Mouse (Mus musculus): Measurements from ENCODE around the gene En1. TPM values are rescaled to one million over a fixed set of nuclear protein-coding genes. Genes with fewer than 3 reads are reported as not detected.

The En1 gene
- polyA plus RNA-seq, 1 experiment from 2014 or later, result not detected

DNA sequence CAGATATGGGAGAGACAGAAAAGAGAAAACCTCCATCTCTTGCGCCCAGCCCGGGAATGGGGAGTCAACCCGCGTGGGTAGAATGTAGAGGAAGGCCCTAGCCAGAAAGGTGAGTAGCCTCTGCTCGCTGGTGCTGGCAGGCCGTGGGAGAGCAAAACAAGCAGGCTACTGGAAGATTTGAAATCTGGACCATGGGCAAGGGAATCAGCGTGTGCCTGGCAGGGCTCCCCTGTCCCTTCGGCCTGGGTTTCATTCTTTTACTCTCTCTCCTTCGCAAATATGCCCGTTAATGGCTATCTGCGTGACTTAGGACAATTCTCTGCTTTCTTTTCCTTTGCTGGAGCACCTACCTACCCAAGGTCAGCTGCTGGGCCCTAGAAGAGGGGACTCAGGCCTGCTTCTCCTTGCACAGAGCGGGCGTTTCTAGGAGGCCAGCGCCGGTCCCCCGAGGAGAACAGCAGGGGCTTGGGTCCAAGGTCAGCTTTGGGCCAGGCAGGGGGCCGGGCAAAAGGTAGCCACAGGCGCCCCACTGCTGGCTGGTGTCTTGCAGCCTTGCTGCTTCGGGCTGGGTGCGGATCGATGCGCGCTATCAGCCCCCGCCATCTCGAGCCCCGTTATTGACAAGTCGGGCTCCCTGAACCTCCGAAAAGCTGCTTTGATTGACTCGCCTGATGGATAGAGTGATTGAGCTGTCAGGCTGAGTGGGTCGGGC is 2.4 kb downstream of the En1 start:
- Histone ChIP-seq H3K4me1 (ENCODE audit: control insufficient read depth, low read depth, low read length) (no peaks in the 10 kb centered on the region; the same call in 1 of the 2 replicates), H3K4me2 (ENCODE audit: low read depth, low read length) (no peak overlapping the region), H3K9me3 (replicated peaks; ENCODE audit: control insufficient read depth, low read length) (no peaks in the 10 kb centered on the region), H3K9ac (ENCODE audit: low read depth, low read length) (no peak overlapping the region), H3K27ac (ENCODE audit: low read length) (no peak overlapping the region), H3K36me3 (ENCODE audit: control insufficient read depth, insufficient read depth) (no peaks in the 10 kb centered on the region), H3K4me3 (ENCODE audit: low read depth, low read length) (no peak overlapping the region), H3K27me3 (ENCODE audit: control insufficient read depth, insufficient read depth, low read depth, low read length) (peaks cover 98% of the 10 kb centered on the region)
- no peak for ATAC-seq (ENCODE audit: low read depth)
- WGBS (ENCODE audit: insufficient replicate concordance), result 4% methylated on average over 30 of the region's 30 CpGs

DNA sequence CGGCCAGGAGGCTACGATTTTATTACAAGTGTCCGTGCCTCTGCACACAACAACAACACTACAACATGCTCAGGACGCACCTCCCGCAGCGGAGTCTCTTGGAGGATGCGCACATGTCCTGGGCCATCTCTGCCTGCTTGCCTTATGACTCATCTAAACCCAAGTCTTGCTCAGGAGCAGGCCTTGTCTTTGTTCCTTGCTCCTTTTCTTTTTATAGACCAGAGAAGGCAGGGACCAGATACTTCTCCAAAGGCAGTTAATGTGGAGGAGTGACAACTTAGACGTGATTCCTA is 2.9 kb downstream of the En1 start:
- WGBS (ENCODE audit: insufficient replicate concordance), result 3% methylated on average over 8 of the region's 8 CpGs
- no peak for ATAC-seq (ENCODE audit: low read depth)
- Histone ChIP-seq H3K9me3 (replicated peaks; ENCODE audit: control insufficient read depth, low read length) (no peaks in the 10 kb centered on the region), H3K4me3 (ENCODE audit: low read depth, low read length) (no peak overlapping the region), H3K27me3 (ENCODE audit: control insufficient read depth, insufficient read depth, low read depth, low read length) (peaks cover 98% of the 10 kb centered on the region), H3K9ac (ENCODE audit: low read depth, low read length) (no peak overlapping the region), H3K36me3 (ENCODE audit: control insufficient read depth, insufficient read depth) (no peaks in the 10 kb centered on the region), H3K4me2 (ENCODE audit: low read depth, low read length) (no peak overlapping the region), H3K4me1 (ENCODE audit: control insufficient read depth, low read depth, low read length) (no peaks in the 10 kb centered on the region; the same call in 1 of the 2 replicates), H3K27ac (ENCODE audit: low read length) (no peak overlapping the region)

DNA sequence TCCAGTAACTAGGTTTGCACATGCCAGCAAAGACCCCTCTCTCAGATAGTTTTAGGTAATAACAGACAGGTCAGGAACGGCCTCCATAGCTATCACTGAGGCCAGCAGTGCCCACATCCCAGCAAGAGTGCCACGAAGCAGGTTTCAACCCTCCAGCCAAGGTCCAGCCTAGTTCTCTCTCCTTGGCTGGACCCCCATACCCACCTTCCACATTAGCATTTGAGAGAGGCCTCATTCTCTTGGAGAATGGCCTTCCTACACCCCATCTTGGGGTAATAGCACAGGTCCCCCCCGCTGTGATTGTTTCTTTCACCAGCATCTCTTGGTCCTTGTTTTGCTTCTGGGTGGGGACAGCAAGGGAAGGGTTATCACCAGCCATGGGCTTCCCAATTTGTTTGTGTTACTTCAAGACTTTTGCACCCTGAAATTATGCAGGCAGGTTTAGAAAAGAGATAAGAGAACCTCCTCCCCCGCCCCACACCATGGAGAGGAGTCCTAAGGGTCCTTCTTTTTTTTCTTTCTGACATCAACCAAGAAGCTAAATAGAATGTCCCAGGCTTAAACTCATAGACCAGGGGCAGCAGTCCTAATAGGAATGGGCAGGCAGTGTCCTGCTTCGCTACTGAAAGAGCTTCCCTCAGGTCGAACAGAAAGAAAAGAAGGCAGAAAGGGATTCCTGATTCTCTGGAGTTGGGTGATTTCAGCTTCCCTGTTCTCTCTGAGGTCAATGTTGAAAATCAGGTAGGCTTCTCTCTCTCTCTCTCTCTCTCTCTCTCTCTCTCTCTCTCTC is 3.5 kb downstream of the En1 start:
- H3K9ac ChIP-seq (ENCODE audit: low read depth, low read length), result no peak overlapping the region
- no peak overlapping the region for H3K4me3 ChIP-seq (ENCODE audit: low read depth, low read length)
- no peaks in the 10 kb centered on the region for H3K36me3 ChIP-seq (ENCODE audit: control insufficient read depth, insufficient read depth)
- no peak for ATAC-seq (ENCODE audit: low read depth)
- no peaks in the 10 kb centered on the region for H3K9me3 ChIP-seq (replicated peaks; ENCODE audit: control insufficient read depth, low read length)
- H3K4me1 ChIP-seq (ENCODE audit: control insufficient read depth, low read depth, low read length), result no peaks in the 10 kb centered on the region; the same call in 1 of the 2 replicates
- H3K27ac ChIP-seq (ENCODE audit: low read length), result no peak overlapping the region
- WGBS (ENCODE audit: insufficient replicate concordance), result 2% methylated on average over 6 of the region's 6 CpGs
- H3K4me2 ChIP-seq (ENCODE audit: low read depth, low read length), result no peak overlapping the region
- H3K27me3 ChIP-seq (ENCODE audit: control insufficient read depth, insufficient read depth, low read depth, low read length), result peaks cover 97% of the 10 kb centered on the region

DNA sequence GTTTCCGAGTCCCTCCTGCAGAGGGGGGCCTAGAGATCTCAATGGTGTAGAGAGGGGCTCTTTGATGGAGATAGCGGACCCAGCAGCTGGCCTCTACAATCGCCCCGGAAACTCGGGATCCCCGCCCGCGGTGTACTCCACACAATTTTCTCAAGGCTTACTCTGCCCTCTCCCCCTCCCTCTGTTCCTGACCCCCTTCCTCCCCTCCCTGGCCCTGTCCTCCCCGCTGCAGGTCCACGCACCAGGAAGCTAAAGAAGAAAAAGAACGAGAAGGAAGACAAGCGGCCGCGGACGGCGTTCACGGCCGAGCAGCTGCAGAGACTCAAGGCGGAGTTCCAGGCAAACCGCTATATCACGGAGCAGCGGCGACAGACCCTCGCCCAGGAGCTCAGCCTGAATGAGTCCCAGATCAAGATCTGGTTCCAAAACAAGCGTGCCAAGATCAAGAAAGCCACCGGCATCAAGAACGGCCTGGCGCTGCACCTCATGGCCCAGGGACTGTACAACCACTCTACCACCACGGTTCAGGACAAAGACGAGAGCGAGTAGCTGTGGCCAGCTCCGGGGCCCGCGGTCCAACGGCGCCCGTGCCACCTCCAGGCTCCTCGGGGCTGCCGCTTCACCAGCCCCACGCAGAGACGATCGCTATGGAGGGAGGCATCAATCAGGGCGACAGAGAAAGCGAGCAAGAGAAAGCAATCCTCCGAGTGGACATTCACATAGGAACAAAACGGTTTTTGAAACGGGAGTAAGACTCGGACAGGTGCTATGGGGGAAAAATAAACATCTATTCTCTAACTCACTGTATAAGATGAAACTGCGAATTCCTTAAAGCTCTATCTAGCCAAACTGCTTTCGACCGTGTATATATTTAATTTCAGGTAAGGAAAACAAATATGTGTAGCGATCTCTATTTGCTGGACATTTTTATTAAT is 4.7 kb downstream of the En1 start:
- peaks cover 97% of the 10 kb centered on the region for H3K27me3 ChIP-seq (ENCODE audit: control insufficient read depth, insufficient read depth, low read depth, low read length)
- ATAC-seq (ENCODE audit: low read depth), result no peak
- H3K36me3 ChIP-seq (ENCODE audit: control insufficient read depth, insufficient read depth), result no peaks in the 10 kb centered on the region
- no peaks in the 10 kb centered on the region; the same call in 1 of the 2 replicates for H3K4me1 ChIP-seq (ENCODE audit: control insufficient read depth, low read depth, low read length)
- H3K9me3 ChIP-seq (replicated peaks; ENCODE audit: control insufficient read depth, low read length), result no peaks in the 10 kb centered on the region
- H3K27ac ChIP-seq (ENCODE audit: low read length), result no peak overlapping the region
- WGBS (ENCODE audit: insufficient replicate concordance), result 1% methylated on average over 52 of the region's 52 CpGs
- H3K9ac ChIP-seq (ENCODE audit: low read depth, low read length), result no peak overlapping the region
- no peak overlapping the region for H3K4me2 ChIP-seq (ENCODE audit: low read depth, low read length)
- H3K4me3 ChIP-seq (ENCODE audit: low read depth, low read length), result no peak overlapping the region

DNA sequence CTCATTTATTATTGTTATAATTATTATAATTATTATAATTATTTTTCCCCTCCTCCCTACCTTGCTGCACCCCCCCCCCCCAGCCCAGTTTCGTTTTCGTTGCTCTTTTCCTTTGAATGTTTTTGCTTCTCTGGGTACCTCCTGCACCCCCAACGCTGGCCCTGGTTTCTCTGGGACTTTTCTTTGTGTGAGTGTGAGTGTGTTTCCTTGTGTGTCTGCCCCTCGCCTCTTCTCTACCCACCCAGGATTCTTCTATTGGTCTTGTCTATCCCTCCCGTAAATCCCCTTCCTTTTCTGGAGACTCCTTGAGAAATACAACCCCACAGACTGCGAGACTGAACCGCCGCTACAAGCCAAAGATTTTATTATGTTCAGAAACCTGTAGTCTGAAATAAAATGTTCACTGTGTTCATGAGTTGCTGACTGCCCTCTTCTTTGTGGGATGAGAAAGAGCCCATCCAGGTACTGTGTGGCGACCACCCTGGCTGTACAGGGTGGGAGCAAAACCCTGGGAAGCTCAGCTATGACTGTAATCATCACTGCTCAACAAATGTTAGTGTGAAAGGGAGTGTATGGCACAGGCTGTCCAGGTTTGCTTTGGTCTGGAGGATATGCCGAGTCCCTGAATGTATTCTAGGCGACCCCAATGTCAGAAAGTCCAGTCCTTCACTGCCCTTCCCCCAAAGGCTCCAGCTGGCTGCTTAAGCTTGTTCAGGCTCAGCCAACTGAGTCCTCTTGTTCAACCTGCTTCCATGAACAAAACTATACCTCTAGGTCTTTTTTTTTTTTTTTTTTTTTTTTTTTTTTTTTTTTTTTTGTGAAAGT is 5.6 kb downstream of the En1 start:
- Histone ChIP-seq H3K27ac (ENCODE audit: low read length) (no peak overlapping the region), H3K4me3 (ENCODE audit: low read depth, low read length) (no peak overlapping the region), H3K27me3 (ENCODE audit: control insufficient read depth, insufficient read depth, low read depth, low read length) (peaks cover 95% of the 10 kb centered on the region), H3K9me3 (replicated peaks; ENCODE audit: control insufficient read depth, low read length) (no peaks in the 10 kb centered on the region), H3K9ac (ENCODE audit: low read depth, low read length) (no peak overlapping the region), H3K36me3 (ENCODE audit: control insufficient read depth, insufficient read depth) (no peaks in the 10 kb centered on the region), H3K4me1 (ENCODE audit: control insufficient read depth, low read depth, low read length) (no peaks in the 10 kb centered on the region; the same call in 1 of the 2 replicates), H3K4me2 (ENCODE audit: low read depth, low read length) (no peak overlapping the region)
- ATAC-seq (ENCODE audit: low read depth), result no peak
- 8% methylated on average over 11 of the region's 11 CpGs for WGBS (ENCODE audit: insufficient replicate concordance)

DNA sequence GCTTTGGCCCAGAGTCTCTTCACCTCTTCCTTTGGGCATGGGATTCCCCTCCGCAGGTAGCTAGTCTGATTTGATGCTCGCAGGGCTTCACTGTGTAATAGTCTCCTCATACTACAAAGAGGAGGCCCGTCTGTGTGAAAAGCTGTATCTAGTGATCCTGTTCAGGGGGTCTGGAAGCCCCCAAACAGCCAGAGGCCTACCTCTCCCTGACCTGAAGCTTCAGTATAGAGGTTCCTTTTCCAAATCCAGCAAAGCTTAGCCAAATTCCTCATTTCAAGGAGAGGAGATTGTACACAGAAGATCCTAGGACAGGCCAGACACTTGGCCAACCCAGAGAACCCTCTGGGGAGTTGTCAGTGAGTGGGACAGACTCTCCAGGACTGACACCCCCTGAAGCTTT is 6.2 kb downstream of the En1 start:
- 13% methylated on average over 3 of the region's 3 CpGs for WGBS (ENCODE audit: insufficient replicate concordance)
- Histone ChIP-seq H3K36me3 (ENCODE audit: control insufficient read depth, insufficient read depth) (no peaks in the 10 kb centered on the region), H3K9ac (ENCODE audit: low read depth, low read length) (no peak overlapping the region), H3K9me3 (replicated peaks; ENCODE audit: control insufficient read depth, low read length) (no peaks in the 10 kb centered on the region), H3K27me3 (ENCODE audit: control insufficient read depth, insufficient read depth, low read depth, low read length) (peaks cover 95% of the 10 kb centered on the region), H3K27ac (ENCODE audit: low read length) (no peak overlapping the region), H3K4me1 (ENCODE audit: control insufficient read depth, low read depth, low read length) (no peaks in the 10 kb centered on the region), H3K4me3 (ENCODE audit: low read depth, low read length) (no peak overlapping the region), H3K4me2 (ENCODE audit: low read depth, low read length) (no peak overlapping the region)
- no peak for ATAC-seq (ENCODE audit: low read depth)

DNA sequence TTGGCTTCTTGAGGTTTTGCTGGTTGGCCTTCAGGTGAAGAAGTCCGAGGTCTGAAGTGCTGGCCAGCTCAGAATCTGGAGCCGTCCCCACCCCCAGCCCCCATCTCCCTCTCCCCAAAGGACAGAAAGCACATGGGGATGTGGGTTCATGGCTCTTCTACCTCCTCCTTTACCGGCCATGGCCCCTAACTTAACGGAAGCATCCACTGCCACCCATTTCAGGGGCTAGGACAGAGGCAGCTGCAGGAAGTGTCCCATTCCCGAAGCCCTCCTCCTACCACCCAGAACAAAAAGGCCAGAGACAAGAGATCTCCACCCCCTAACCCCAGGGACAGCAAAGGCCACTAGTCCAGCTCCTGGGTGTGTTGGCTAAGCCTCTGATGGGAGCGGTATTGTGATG is 7.4 kb downstream of the En1 start:
- no peak overlapping the region for H3K27ac ChIP-seq (ENCODE audit: low read length)
- no peak overlapping the region for H3K4me3 ChIP-seq (ENCODE audit: low read depth, low read length)
- no peaks in the 10 kb centered on the region for H3K4me1 ChIP-seq (ENCODE audit: control insufficient read depth, low read depth, low read length)
- WGBS (ENCODE audit: insufficient replicate concordance), result 6% methylated on average over 6 of the region's 6 CpGs
- ATAC-seq (ENCODE audit: low read depth), result no peak
- H3K36me3 ChIP-seq (ENCODE audit: control insufficient read depth, insufficient read depth), result no peaks in the 10 kb centered on the region
- no peaks in the 10 kb centered on the region for H3K9me3 ChIP-seq (replicated peaks; ENCODE audit: control insufficient read depth, low read length)
- H3K27me3 ChIP-seq (ENCODE audit: control insufficient read depth, insufficient read depth, low read depth, low read length), result peaks cover 95% of the 10 kb centered on the region
- H3K4me2 ChIP-seq (ENCODE audit: low read depth, low read length), result no peak overlapping the region
- H3K9ac ChIP-seq (ENCODE audit: low read depth, low read length), result no peak overlapping the region

DNA sequence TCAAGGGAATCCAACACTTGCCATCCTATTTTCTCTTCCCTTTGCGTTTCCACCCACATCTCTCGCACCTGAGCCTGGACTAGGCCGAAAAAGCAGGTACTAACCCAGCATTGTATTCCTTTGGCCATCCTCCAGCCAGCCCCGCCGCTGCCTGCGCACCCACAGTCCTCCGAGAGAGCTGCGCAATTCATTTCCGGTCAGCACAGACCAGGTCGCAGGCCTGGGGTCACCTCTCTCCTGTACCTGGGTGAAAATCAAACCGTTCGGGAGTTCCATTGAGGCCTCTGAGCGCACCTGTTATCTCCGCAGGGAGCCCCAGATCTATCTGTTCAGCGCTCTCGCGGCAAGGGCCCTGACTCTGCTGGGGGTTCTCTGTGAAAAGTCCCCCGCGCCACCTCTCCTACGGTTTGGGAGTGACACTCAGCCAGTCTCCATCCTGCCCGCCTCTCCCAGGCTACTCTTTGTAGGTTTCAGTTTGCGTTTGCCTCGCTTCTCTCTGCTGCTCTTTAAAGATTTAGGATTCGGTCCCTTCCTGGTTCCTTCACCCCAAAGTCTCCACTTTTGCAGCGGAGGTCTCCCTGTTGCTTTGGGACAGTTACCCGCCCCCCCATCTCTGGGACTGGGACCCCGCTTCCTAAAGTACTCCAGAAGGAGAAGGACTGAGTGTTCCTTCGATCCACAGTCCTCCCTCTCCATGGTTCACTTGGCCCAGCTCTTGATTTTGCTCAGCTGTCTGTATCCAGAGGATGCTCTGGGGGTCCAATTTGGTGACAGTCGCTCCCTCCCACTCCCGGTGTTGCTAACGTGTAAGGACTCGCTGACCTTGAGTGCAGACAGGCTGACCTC is 11.5 kb downstream of the En1 start:
- Histone ChIP-seq H3K9me3 (replicated peaks; ENCODE audit: control insufficient read depth, low read length) (no peaks in the 10 kb centered on the region), H3K36me3 (ENCODE audit: control insufficient read depth, insufficient read depth) (no peaks in the 10 kb centered on the region), H3K27me3 (ENCODE audit: control insufficient read depth, insufficient read depth, low read depth, low read length) (peaks cover 90% of the 10 kb centered on the region), H3K27ac (ENCODE audit: low read length) (no peak overlapping the region), H3K4me2 (ENCODE audit: low read depth, low read length) (no peak overlapping the region), H3K4me3 (ENCODE audit: low read depth, low read length) (no peak overlapping the region), H3K9ac (ENCODE audit: low read depth, low read length) (no peak overlapping the region), H3K4me1 (ENCODE audit: control insufficient read depth, low read depth, low read length) (no peaks in the 10 kb centered on the region)
- WGBS (ENCODE audit: insufficient replicate concordance), result 2% methylated on average over 31 of the region's 32 CpGs
- no peak for ATAC-seq (ENCODE audit: low read depth)

Data from liver, embryonic 16.5 days (tissue).